Mouse (Mus musculus): Measurements from ENCODE around the gene Rap2c. TPM values are rescaled to one million over a fixed set of nuclear protein-coding genes. Genes with fewer than 3 reads are reported as not detected.

Rap2c gene
- polyA plus RNA-seq (2016; fragmentation: Nextera tagmentation; extraction: Ambion mirVana): 21.3 and 21.9 TPM in 2 replicates

- Histone ChIP-seq H3K27ac (peak within 1 kb of the TSS; percentile 97), H3K4me1 (peaks cover 13% of the 10 kb centered on the region; the same call in 1 of the 2 replicates), H3K4me3 (peak within 1 kb of the TSS; percentile 65), H3K36me3 (replicated peaks) (peaks cover 16% of the 10 kb centered on the region), H3K27me3 (ENCODE audit: poor library complexity, severe bottlenecking) (no peaks in the 10 kb centered on the region), H3K9me3 (no peaks in the 10 kb centered on the region)
- DNase-seq (ENCODE audit: extremely low spot score, low spot score): peak; percentile 66
- WGBS: 23% methylated on average over 17 of the region's 92 CpGs
Measured at GRCm38 (mm10) chrX:51017851-51018785, at the start of gene Rap2c. Gene Rap2c, minus strand, starts transcription at chrX:51018018.

- H3K36me3 ChIP-seq (replicated peaks): no peaks in the 10 kb centered on the region
- no peak for DNase-seq (ENCODE audit: extremely low spot score, low spot score)
- H3K9me3 ChIP-seq: no peaks in the 10 kb centered on the region
- no peak overlapping the region for H3K27ac ChIP-seq
- H3K4me1 ChIP-seq: no peaks in the 10 kb centered on the region
- 80% methylated on average over 11 of the region's 11 CpGs for WGBS
- no peak overlapping the region for H3K4me3 ChIP-seq
- no peaks in the 10 kb centered on the region; the same call in 1 of the 2 replicates for H3K27me3 ChIP-seq (ENCODE audit: poor library complexity, severe bottlenecking)
Measured at GRCm38 (mm10) chrX:51066539-51067286, 48.9 kb upstream of the Rap2c start.

GRCm38 (mm10) chrX:51065773-51066172 lies 48.0 kb upstream of the Rap2c start:
- H3K4me3 ChIP-seq: no peak overlapping the region
- H3K9me3 ChIP-seq: no peaks in the 10 kb centered on the region
- H3K36me3 ChIP-seq (replicated peaks): no peaks in the 10 kb centered on the region
- 15% methylated on average over 6 of the region's 6 CpGs for WGBS
- DNase-seq (ENCODE audit: extremely low spot score, low spot score): peak; percentile 17
- H3K4me1 ChIP-seq: no peaks in the 10 kb centered on the region
- H3K27ac ChIP-seq: no peak overlapping the region
- H3K27me3 ChIP-seq (ENCODE audit: poor library complexity, severe bottlenecking): no peaks in the 10 kb centered on the region; the same call in 1 of the 2 replicates

- H3K36me3 ChIP-seq (replicated peaks): no peaks in the 10 kb centered on the region
- no peak for DNase-seq (ENCODE audit: extremely low spot score, low spot score)
- WGBS: 69% methylated on average over 6 of the region's 6 CpGs
Measured at GRCm38 (mm10) chrX:51065158-51065664, 47.4 kb upstream of the Rap2c start.

GRCm38 (mm10) chrX:51060220-51060619 lies 42.4 kb upstream of the Rap2c start:
- Histone ChIP-seq H3K36me3 (replicated peaks) (no peaks in the 10 kb centered on the region), H3K9me3 (no peaks in the 10 kb centered on the region), H3K27me3 (ENCODE audit: poor library complexity, severe bottlenecking) (peaks cover 7% of the 10 kb centered on the region), H3K4me3 (no peak overlapping the region), H3K27ac (no peak overlapping the region), H3K4me1 (no peaks in the 10 kb centered on the region)
- no peak for DNase-seq (ENCODE audit: extremely low spot score, low spot score)
- WGBS: 71% methylated on average over 4 of the region's 4 CpGs

More at GRCm38 (mm10) chrX:51065158-51065664, 47.4 kb upstream of the Rap2c start:
- H3K27ac ChIP-seq: no peak overlapping the region
- H3K4me3 ChIP-seq: no peak overlapping the region
- no peaks in the 10 kb centered on the region; the same call in 1 of the 2 replicates for H3K27me3 ChIP-seq (ENCODE audit: poor library complexity, severe bottlenecking)
- H3K4me1 ChIP-seq: no peaks in the 10 kb centered on the region
- H3K9me3 ChIP-seq: no peaks in the 10 kb centered on the region

GRCm38 (mm10) chrX:51058741-51059140 lies 40.9 kb upstream of the Rap2c start:
- Histone ChIP-seq H3K36me3 (replicated peaks) (no peaks in the 10 kb centered on the region), H3K4me1 (no peaks in the 10 kb centered on the region), H3K9me3 (no peaks in the 10 kb centered on the region), H3K27ac (no peak overlapping the region), H3K27me3 (ENCODE audit: poor library complexity, severe bottlenecking) (peaks cover 7% of the 10 kb centered on the region), H3K4me3 (no peak overlapping the region)
- DNase-seq (ENCODE audit: extremely low spot score, low spot score): no peak
- WGBS: 85% methylated on average over 4 of the region's 4 CpGs

GRCm38 (mm10) chrX:51058317-51058716 lies 40.5 kb upstream of the Rap2c start:
- Histone ChIP-seq H3K4me1 (no peaks in the 10 kb centered on the region), H3K4me3 (no peak overlapping the region), H3K36me3 (replicated peaks) (no peaks in the 10 kb centered on the region), H3K9me3 (no peaks in the 10 kb centered on the region), H3K27me3 (ENCODE audit: poor library complexity, severe bottlenecking) (peaks cover 7% of the 10 kb centered on the region), H3K27ac (no peak overlapping the region)
- WGBS: 85% methylated on average over 5 of the region's 5 CpGs
- DNase-seq (ENCODE audit: extremely low spot score, low spot score): no peak

GRCm38 (mm10) chrX:51051680-51052461 lies 34.1 kb upstream of the Rap2c start:
- Histone ChIP-seq H3K4me1 (no peaks in the 10 kb centered on the region), H3K4me3 (no peak overlapping the region), H3K27me3 (ENCODE audit: poor library complexity, severe bottlenecking) (peaks cover 6% of the 10 kb centered on the region), H3K9me3 (no peaks in the 10 kb centered on the region), H3K27ac (no peak overlapping the region), H3K36me3 (replicated peaks) (no peaks in the 10 kb centered on the region)
- 80% methylated on average over 3 of the region's 3 CpGs for WGBS
- DNase-seq (ENCODE audit: extremely low spot score, low spot score): no peak

- 18% methylated on average over 7 of the region's 7 CpGs for WGBS
- Histone ChIP-seq H3K27ac (0 out of 2 replicates have a peak overlapping the region, but pooled peaks have one; percentile 20), H3K4me3 (no peak overlapping the region; the same call in 1 of the 2 replicates), H3K36me3 (replicated peaks) (no peaks in the 10 kb centered on the region), H3K27me3 (ENCODE audit: poor library complexity, severe bottlenecking) (peaks cover 50% of the 10 kb centered on the region), H3K9me3 (no peaks in the 10 kb centered on the region), H3K4me1 (peaks cover 16% of the 10 kb centered on the region)
- DNase-seq (ENCODE audit: extremely low spot score, low spot score): no peak
Measured at GRCm38 (mm10) chrX:51035678-51036209, 17.9 kb upstream of the Rap2c start.

- peaks cover 4% of the 10 kb centered on the region for H3K36me3 ChIP-seq (replicated peaks)
- no peak overlapping the region for H3K4me3 ChIP-seq
- H3K9me3 ChIP-seq: no peaks in the 10 kb centered on the region
- H3K4me1 ChIP-seq: peaks cover 13% of the 10 kb centered on the region; the same call in 1 of the 2 replicates
- peak; percentile 28 for DNase-seq (ENCODE audit: extremely low spot score, low spot score)
- H3K27me3 ChIP-seq (ENCODE audit: poor library complexity, severe bottlenecking): no peaks in the 10 kb centered on the region
- WGBS: 18% methylated on average over 2 of the region's 2 CpGs
- H3K27ac ChIP-seq: no peak overlapping the region
Measured at GRCm38 (mm10) chrX:51019884-51020283, 2.1 kb upstream of the Rap2c start.

- Histone ChIP-seq H3K27me3 (ENCODE audit: poor library complexity, severe bottlenecking) (no peaks in the 10 kb centered on the region), H3K4me3 (peak overlapping the region; percentile 65), H3K36me3 (replicated peaks) (peaks cover 12% of the 10 kb centered on the region), H3K9me3 (no peaks in the 10 kb centered on the region), H3K4me1 (peaks cover 13% of the 10 kb centered on the region; the same call in 1 of the 2 replicates), H3K27ac (peak overlapping the region; percentile 97)
- peak; percentile 64 for DNase-seq (ENCODE audit: extremely low spot score, low spot score)
- WGBS: 20% methylated on average over 18 of the region's 32 CpGs
Measured at GRCm38 (mm10) chrX:51018786-51019179, 965 bp upstream of the Rap2c start.
